Mouse (Mus musculus) liver, embryonic 16.5 days (tissue): ENCODE measurements around the gene Prss50. TPM values are rescaled to one million over a fixed set of nuclear protein-coding genes. Genes with fewer than 3 reads are reported as not detected.
"Not testable (repeated sequence)": the region's sequence is repeated elsewhere in the genome, so short reads cannot be mapped to it uniquely, and the experiment has no call there.

ENCODE experiments used
- ATAC-seq: fragments of 200-750 bp; cut with Nextera tagmentation; 2 replicates; pipeline ENCODE4 v1.8.0; 2017; ENCODE audit warnings: low read depth, mild to moderate bottlenecking, moderate number of reproducible peaks, moderate library complexity
- H3K27ac ChIP-seq: fragments of 300-500 bp; sonication (generic); 2 replicates; pipeline ENCODE4 v1.5.1; 2014; ENCODE audit warnings: mild to moderate bottlenecking, low read length
- H3K27me3 ChIP-seq: fragments of 300-500 bp; sonication (generic); 2 replicates; pipeline ENCODE4 v1.6.1; 2014; ENCODE audit warnings: low read depth, low read length, mixed read lengths; ENCODE audit not compliant: control insufficient read depth, insufficient read depth
- H3K36me3 ChIP-seq: fragments of 300-500 bp; sonication (generic); 2 replicates; pipeline ENCODE4 v1.6.1; 2014; ENCODE audit warnings: mild to moderate bottlenecking; ENCODE audit not compliant: control insufficient read depth, insufficient read depth
- H3K4me1 ChIP-seq: fragments of 300-500 bp; sonication (generic); 2 replicates; pipeline ENCODE4 v1.6.1; 2014; ENCODE audit warnings: low read depth, low read length, mixed read lengths; ENCODE audit not compliant: control insufficient read depth
- H3K4me2 ChIP-seq: fragments of 300-500 bp; sonication (generic); 2 replicates; pipeline ENCODE4 v1.6.1; 2014; ENCODE audit warnings: low read depth, low read length, mixed read lengths
- H3K4me3 ChIP-seq: fragments of 300-500 bp; sonication (generic); 2 replicates; pipeline ENCODE4 v1.5.1; 2014; ENCODE audit warnings: low read depth, mild to moderate bottlenecking, low read length
- H3K9ac ChIP-seq: fragments of 300-500 bp; sonication (generic); 2 replicates; pipeline ENCODE4 v1.6.1; 2014; ENCODE audit warnings: low read depth, low read length
- H3K9me3 ChIP-seq: fragments of 300-500 bp; sonication (generic); replicated peaks from 2 replicates; pipeline ENCODE4 v1.6.1; 2016; ENCODE audit warnings: low read length; ENCODE audit not compliant: control insufficient read depth
- WGBS: fragments of 180-500 bp; shearing (Covaris S2); extraction: QIAGEN DNeasy Blood & Tissue Kit; methylation state at CpG from one replicate; pipeline ENCODE4 v1.1.7; 2014; ENCODE audit not compliant: insufficient replicate concordance; 5-methylcytosine and 5-hydroxymethylcytosine counted together
- polyA plus RNA-seq: library from polyadenylated mRNA; unstranded; fragments of >200 nt; fragmentation: Nextera tagmentation; extraction: Ambion mirVana; gene quantifications from 2 replicates; pipeline ENCODE4 v1.2.1, GENCODE M21; 2015

The Prss50 gene
- polyA plus RNA-seq: 8.2 and 8.6 TPM in 2 replicates

- Histone ChIP-seq H3K4me3 (peak within 1 kb of the TSS; percentile 52), H3K4me2 (peak within 1 kb of the TSS; percentile 69), H3K27me3 (no peaks in the 10 kb centered on the region), H3K27ac (peak within 1 kb of the TSS; percentile 55), H3K4me1 (peaks cover 21% of the 10 kb centered on the region), H3K9ac (peak within 1 kb of the TSS; percentile 31; the same call in 1 of the 2 replicates), H3K36me3 (no peaks in the 10 kb centered on the region), H3K9me3 (no peaks in the 10 kb centered on the region)
- ATAC-seq: no peak
- 10% methylated on average over 43 of the region's 50 CpGs for WGBS
These were observed at the start of gene Prss50 for GRCm38 (mm10) chr9:110857781-110858472. Gene Prss50 (plus strand): TSS chr9:110857967.

- Histone ChIP-seq H3K9me3 (no peaks in the 10 kb centered on the region), H3K27me3 (no peaks in the 10 kb centered on the region), H3K36me3 (no peaks in the 10 kb centered on the region), H3K4me3 (no peak overlapping the region), H3K9ac (no peak overlapping the region), H3K4me1 (no peaks in the 10 kb centered on the region), H3K4me2 (no peak overlapping the region), H3K27ac (no peak overlapping the region)
- ATAC-seq: no peak
- 66% methylated on average over 4 of the region's 4 CpGs for WGBS
These were observed 47.7 kb upstream of the Prss50 start for GRCm38 (mm10) chr9:110810051-110810450.

GRCm38 (mm10) chr9:110813789-110814188, 44.0 kb upstream of the Prss50 start, which contains the start of gene Prss44:
Gene Prss44 (plus strand): TSS chr9:110813994.
- 51% methylated on average over 18 of the region's 18 CpGs for WGBS
- H3K4me3 ChIP-seq: no peak within 1 kb of the TSS
- H3K9me3 ChIP-seq: no peaks in the 10 kb centered on the region
- ATAC-seq: no peak
- no peaks in the 10 kb centered on the region for H3K4me1 ChIP-seq
- H3K9ac ChIP-seq: no peak within 1 kb of the TSS
- H3K36me3 ChIP-seq: no peaks in the 10 kb centered on the region
- H3K27me3 ChIP-seq: no peaks in the 10 kb centered on the region
- H3K4me2 ChIP-seq: no peak within 1 kb of the TSS
- H3K27ac ChIP-seq: no peak within 1 kb of the TSS

GRCm38 (mm10) chr9:110820546-110820945, 37.2 kb upstream of the Prss50 start:
- H3K9me3 ChIP-seq, H3K9ac ChIP-seq, H3K27me3 ChIP-seq, H3K4me2 ChIP-seq, H3K27ac ChIP-seq, H3K36me3 ChIP-seq, H3K4me1 ChIP-seq, ATAC-seq, H3K4me3 ChIP-seq: not testable (repeated sequence)

- Histone ChIP-seq H3K27ac (no peak overlapping the region), H3K36me3 (no peaks in the 10 kb centered on the region)
These were observed 36.3 kb upstream of the Prss50 start for GRCm38 (mm10) chr9:110821436-110821835.

GRCm38 (mm10) chr9:110825426-110825825, 32.3 kb upstream of the Prss50 start:
- Histone ChIP-seq H3K36me3 (no peaks in the 10 kb centered on the region), H3K9ac (no peak overlapping the region), H3K27me3 (no peaks in the 10 kb centered on the region; the same call in 1 of the 2 replicates), H3K4me3 (no peak overlapping the region), H3K27ac (no peak overlapping the region), H3K4me2 (no peak overlapping the region), H3K4me1 (no peaks in the 10 kb centered on the region), H3K9me3 (no peaks in the 10 kb centered on the region)
- no peak for ATAC-seq
- 50% methylated on average over 4 of the region's 4 CpGs for WGBS

More at GRCm38 (mm10) chr9:110821436-110821835, 36.3 kb upstream of the Prss50 start:
- Histone ChIP-seq H3K9ac (no peak overlapping the region), H3K9me3 (no peaks in the 10 kb centered on the region), H3K4me3 (no peak overlapping the region), H3K4me2 (no peak overlapping the region), H3K27me3 (no peaks in the 10 kb centered on the region), H3K4me1 (no peaks in the 10 kb centered on the region)
- 61% methylated on average over 7 of the region's 7 CpGs for WGBS
- ATAC-seq: no peak

GRCm38 (mm10) chr9:110825832-110826231, 31.9 kb upstream of the Prss50 start:
- no peak overlapping the region for H3K27ac ChIP-seq
- no peaks in the 10 kb centered on the region for H3K9me3 ChIP-seq
- H3K27me3 ChIP-seq: no peaks in the 10 kb centered on the region; the same call in 1 of the 2 replicates
- no peak for ATAC-seq
- no peak overlapping the region for H3K9ac ChIP-seq
- no peak overlapping the region for H3K4me3 ChIP-seq
- no peak overlapping the region for H3K4me2 ChIP-seq
- H3K36me3 ChIP-seq: no peaks in the 10 kb centered on the region
- H3K4me1 ChIP-seq: no peaks in the 10 kb centered on the region
- 25% methylated on average over 7 of the region's 7 CpGs for WGBS

- WGBS: 52% methylated on average over 3 of the region's 3 CpGs
- H3K9me3 ChIP-seq: no peaks in the 10 kb centered on the region
- no peak within 1 kb of the TSS for H3K9ac ChIP-seq
- H3K27me3 ChIP-seq: no peaks in the 10 kb centered on the region; the same call in 1 of the 2 replicates
- H3K27ac ChIP-seq: no peak within 1 kb of the TSS
- no peak within 1 kb of the TSS for H3K4me2 ChIP-seq
- H3K36me3 ChIP-seq: no peaks in the 10 kb centered on the region
- no peak within 1 kb of the TSS for H3K4me3 ChIP-seq
- H3K4me1 ChIP-seq: no peaks in the 10 kb centered on the region
- no peak for ATAC-seq
These were observed 31.4 kb upstream of the Prss50 start, which contains the start of gene Prss43 for GRCm38 (mm10) chr9:110826390-110826789. Gene Prss43 (plus strand): TSS chr9:110826690.

- Histone ChIP-seq H3K9ac (no peak overlapping the region), H3K9me3 (no peaks in the 10 kb centered on the region), H3K27ac (no peak overlapping the region), H3K4me1 (no peaks in the 10 kb centered on the region), H3K4me3 (no peak overlapping the region), H3K36me3 (no peaks in the 10 kb centered on the region), H3K27me3 (no peaks in the 10 kb centered on the region; the same call in 1 of the 2 replicates), H3K4me2 (no peak overlapping the region)
- WGBS: 49% methylated on average over 5 of the region's 5 CpGs
- ATAC-seq: no peak
These were observed 24.7 kb upstream of the Prss50 start for GRCm38 (mm10) chr9:110833021-110833420.
